Mouse (Mus musculus) MEL (cell line): ENCODE data around the gene Rgcc. TPM values are rescaled to one million over a fixed set of nuclear protein-coding genes. Genes with fewer than 3 reads are reported as not detected.
A peak's percentile ranks its signal among the peaks of the same experiment; 100 is the strongest.

Experiments used
- DNase-seq: peaks from one replicate; pipeline ENCODE4 v3.0.0; 2011; ENCODE audit warnings: low read depth, low spot score
- H3K27ac ChIP-seq: 2 replicates; pipeline ENCODE4 v1.5.1; 2012; ENCODE audit warnings: low read depth, mild to moderate bottlenecking, control low read depth, low read length, moderate library complexity; ENCODE audit not compliant: control insufficient read depth
- H3K27me3 ChIP-seq, 2 experiments: fragments of 150-350 bp in 1 of 2; sonication (generic) in 1 of 2; 2 replicates each; pipeline ENCODE4 v1.6.1; 2012; ENCODE audit warnings: low read length in 2 of 2, mild to moderate bottlenecking in 2 of 2, improper control_type of control experiment in 1 of 2, moderate library complexity in 1 of 2; ENCODE audit not compliant: insufficient read depth in 2 of 2, control insufficient read depth in 1 of 2
- H3K36me3 ChIP-seq, 2 experiments: 2 replicates each; pipeline ENCODE4 v1.6.1; 2012 to 2014; ENCODE audit warnings: low read length in 2 of 2, improper control_type of control experiment in 1 of 2, inconsistent platforms in 1 of 2, mild to moderate bottlenecking in 1 of 2; ENCODE audit not compliant: insufficient read depth in 2 of 2, control insufficient read depth in 1 of 2
- H3K4me1 ChIP-seq, 2 experiments: fragments of 150-350 bp in 1 of 2; sonication (generic) in 1 of 2; 2 replicates each; pipeline ENCODE4 v1.6.1; 2012; ENCODE audit warnings: low read length in 2 of 2, improper control_type of control experiment in 1 of 2, mild to moderate bottlenecking in 1 of 2; ENCODE audit not compliant: insufficient read depth in 2 of 2, control insufficient read depth in 1 of 2
- H3K4me3 ChIP-seq, 2 experiments: fragments of 150-350 bp in 1 of 2; sonication (generic) in 1 of 2; 2 replicates each; pipeline ENCODE4 v1.5.1; 2012; ENCODE audit warnings: low read depth in 2 of 2, low read length in 2 of 2, mild to moderate bottlenecking in 2 of 2, moderate library complexity in 2 of 2, control low read depth in 1 of 2, improper control_type of control experiment in 1 of 2; ENCODE audit not compliant: control insufficient read depth in 1 of 2, insufficient read depth in 1 of 2
- H3K79me2 ChIP-seq: 2 replicates; pipeline ENCODE4 v1.6.1; 2012; ENCODE audit warnings: mild to moderate bottlenecking, low read length, moderate library complexity; ENCODE audit not compliant: control insufficient read depth, poor library complexity, insufficient read depth
- H3K9ac ChIP-seq: 2 replicates; pipeline ENCODE4 v1.6.1; 2012; ENCODE audit warnings: low read depth, mild to moderate bottlenecking, control low read depth, low read length, moderate library complexity; ENCODE audit not compliant: control insufficient read depth, poor library complexity, severe bottlenecking
- H3K9me3 ChIP-seq: fragments of 150-350 bp; sonication (generic); replicated peaks from 2 replicates; pipeline ENCODE4 v1.6.1; 2012; ENCODE audit warnings: mild to moderate bottlenecking, low read length, improper control_type of control experiment, moderate library complexity; ENCODE audit not compliant: insufficient read depth
- BHLHE40 ChIP-seq: IDR thresholded peaks from 2 replicates; pipeline ENCODE4 v1.6.1; 2012; ENCODE audit warnings: low read depth, mild to moderate bottlenecking, inconsistent platforms, low read length, improper control_type of control experiment, borderline replicate concordance
- CHD1 ChIP-seq: IDR thresholded peaks from 2 replicates; pipeline ENCODE4 v1.6.1; 2012; ENCODE audit warnings: low read depth, mild to moderate bottlenecking, inconsistent platforms, low read length, improper control_type of control experiment
- CHD2 ChIP-seq: IDR thresholded peaks from 2 replicates; pipeline ENCODE4 v1.6.1; 2011; ENCODE audit warnings: low read length, improper control_type of control experiment
- CTCF ChIP-seq, 3 experiments: IDR thresholded peaks in 2 of 3; conservative IDR thresholded peaks in 1 of 3; 2 replicates each; pipeline ENCODE4 v1.5.1; 2011 to 2012; ENCODE audit warnings: low read length in 3 of 3, low read depth in 2 of 3, mild to moderate bottlenecking in 2 of 3, improper control_type of control experiment in 1 of 3, inconsistent platforms in 1 of 3, mixed read lengths in 1 of 3, moderate library complexity in 1 of 3; ENCODE audit not compliant: control insufficient read depth in 1 of 3, insufficient read depth in 1 of 3, poor library complexity in 1 of 3, severe bottlenecking in 1 of 3
- E2F4 ChIP-seq: IDR thresholded peaks from 2 replicates; pipeline ENCODE4 v1.6.1; 2011; ENCODE audit warnings: low read depth, low read length, improper control_type of control experiment, borderline replicate concordance
- ELF1 ChIP-seq: IDR thresholded peaks from 2 replicates; pipeline ENCODE4 v1.6.1; 2014; ENCODE audit warnings: low read depth, mild to moderate bottlenecking, inconsistent platforms, low read length, improper control_type of control experiment, moderate library complexity
- EP300 ChIP-seq, 2 experiments: IDR thresholded peaks; 2 replicates each; pipeline ENCODE4 v1.6.1; 2011; ENCODE audit warnings: improper control_type of control experiment in 2 of 2, low read length in 2 of 2, low read depth in 1 of 2, mild to moderate bottlenecking in 1 of 2
- ETS1 ChIP-seq: IDR thresholded peaks from 2 replicates; pipeline ENCODE4 v1.6.1; 2012; ENCODE audit warnings: low read depth, mild to moderate bottlenecking, inconsistent platforms, low read length, improper control_type of control experiment, moderate library complexity
- GABPA ChIP-seq: IDR thresholded peaks from 2 replicates; pipeline ENCODE4 v1.6.1; 2012; ENCODE audit warnings: low read depth, mild to moderate bottlenecking, inconsistent platforms, low read length, improper control_type of control experiment, moderate library complexity
- GATA1 ChIP-seq: IDR thresholded peaks from 2 replicates; pipeline ENCODE4 v1.6.1; 2011; ENCODE audit warnings: low read depth, low read length, improper control_type of control experiment
- HCFC1 ChIP-seq: IDR thresholded peaks from 2 replicates; pipeline ENCODE4 v1.6.1; 2012; ENCODE audit warnings: low read depth, mild to moderate bottlenecking, inconsistent platforms, low read length, improper control_type of control experiment, moderate library complexity
- JUND ChIP-seq: IDR thresholded peaks from 2 replicates; pipeline ENCODE4 v1.6.1; 2011; ENCODE audit warnings: low read depth, mild to moderate bottlenecking, improper control_type of control experiment, low read length
- KAT2A ChIP-seq: conservative IDR thresholded peaks from 2 replicates; pipeline ENCODE4 v1.6.1; 2012; ENCODE audit warnings: low read depth, low read length, improper control_type of control experiment, inconsistent platforms
- MAFK ChIP-seq: IDR thresholded peaks from 2 replicates; pipeline ENCODE4 v1.6.1; 2011; ENCODE audit warnings: low read depth, mild to moderate bottlenecking, low read length, improper control_type of control experiment, borderline replicate concordance
- MAX ChIP-seq: IDR thresholded peaks from 2 replicates; pipeline ENCODE4 v1.6.1; 2011; ENCODE audit warnings: low read length, improper control_type of control experiment
- MAZ ChIP-seq: IDR thresholded peaks from 2 replicates; pipeline ENCODE4 v1.6.1; 2012; ENCODE audit warnings: low read depth, mild to moderate bottlenecking, inconsistent platforms, low read length, improper control_type of control experiment
- MEF2A ChIP-seq: IDR thresholded peaks from 2 replicates; pipeline ENCODE4 v1.6.1; 2014; ENCODE audit warnings: low read depth, mild to moderate bottlenecking, inconsistent platforms, low read length, improper control_type of control experiment; ENCODE audit not compliant: poor library complexity, insufficient replicate concordance, severe bottlenecking; ENCODE audit errors: extremely low read depth
- MXI1 ChIP-seq: IDR thresholded peaks from 2 replicates; pipeline ENCODE4 v1.6.1; 2011; ENCODE audit warnings: mild to moderate bottlenecking, low read depth, low read length, improper control_type of control experiment
- MYB ChIP-seq: IDR thresholded peaks from 2 replicates; pipeline ENCODE4 v1.6.1; 2011; ENCODE audit warnings: mild to moderate bottlenecking, low read depth, low read length, improper control_type of control experiment
- MYC ChIP-seq: IDR thresholded peaks from 2 replicates; pipeline ENCODE4 v1.6.1; 2011; ENCODE audit warnings: low read depth, mild to moderate bottlenecking, low read length, improper control_type of control experiment, moderate library complexity
- POLR2A ChIP-seq, 2 experiments: IDR thresholded peaks; 2 replicates each; pipeline ENCODE4 v1.6.1; 2011 to 2012; ENCODE audit warnings: low read length in 2 of 2, mild to moderate bottlenecking in 2 of 2, control low read depth in 1 of 2, improper control_type of control experiment in 1 of 2, low read depth in 1 of 2, moderate library complexity in 1 of 2; ENCODE audit not compliant: control insufficient read depth in 1 of 2, insufficient read depth in 1 of 2, poor library complexity in 1 of 2
- POLR2AphosphoS2 ChIP-seq: IDR thresholded peaks from 2 replicates; pipeline ENCODE4 v1.6.1; 2011; ENCODE audit warnings: low read length, improper control_type of control experiment
- POLR2AphosphoS5 ChIP-seq: IDR thresholded peaks from 2 replicates; pipeline ENCODE4 v1.6.1; 2012; ENCODE audit warnings: low read depth, borderline replicate concordance, mild to moderate bottlenecking, inconsistent platforms, low read length, moderate library complexity, mixed read lengths
- RAD21 ChIP-seq: IDR thresholded peaks from 2 replicates; pipeline ENCODE4 v1.6.1; 2011; ENCODE audit warnings: mild to moderate bottlenecking, low read depth, low read length, improper control_type of control experiment
- RCOR1 ChIP-seq: IDR thresholded peaks from 2 replicates; pipeline ENCODE4 v1.6.1; 2012; ENCODE audit warnings: low read depth, mild to moderate bottlenecking, inconsistent platforms, low read length, improper control_type of control experiment
- SIN3A ChIP-seq: IDR thresholded peaks from 2 replicates; pipeline ENCODE4 v1.6.1; 2012; ENCODE audit warnings: low read length, improper control_type of control experiment, inconsistent platforms
- SMC3 ChIP-seq: IDR thresholded peaks from 2 replicates; pipeline ENCODE4 v1.6.1; 2011; ENCODE audit warnings: low read depth, low read length, improper control_type of control experiment
- TAL1 ChIP-seq: IDR thresholded peaks from 2 replicates; pipeline ENCODE4 v1.6.1; 2012; ENCODE audit warnings: mild to moderate bottlenecking, inconsistent platforms, low read length, moderate library complexity, mixed read lengths
- TBP ChIP-seq: IDR thresholded peaks from 2 replicates; pipeline ENCODE4 v1.8.0; 2011; ENCODE audit warnings: low read depth, low read length, improper control_type of control experiment
- TCF12 ChIP-seq: IDR thresholded peaks from 2 replicates; pipeline ENCODE4 v1.6.1; 2014; ENCODE audit warnings: low read depth, mild to moderate bottlenecking, inconsistent platforms, low read length, improper control_type of control experiment, moderate library complexity
- USF1 ChIP-seq: IDR thresholded peaks from 2 replicates; pipeline ENCODE4 v1.6.1; 2014; ENCODE audit warnings: low read depth, mild to moderate bottlenecking, inconsistent platforms, low read length, improper control_type of control experiment, moderate library complexity
- USF2 ChIP-seq, 2 experiments: IDR thresholded peaks; 2 replicates each; pipeline ENCODE4 v1.6.1; 2011 to 2012; ENCODE audit warnings: improper control_type of control experiment in 2 of 2, low read length in 2 of 2, borderline replicate concordance in 1 of 2, inconsistent platforms in 1 of 2, low read depth in 1 of 2, mild to moderate bottlenecking in 1 of 2; ENCODE audit not compliant: insufficient read depth in 1 of 2
- ZC3H11A ChIP-seq: IDR thresholded peaks from 2 replicates; pipeline ENCODE4 v1.6.1; 2012; ENCODE audit warnings: low read depth, mild to moderate bottlenecking, inconsistent platforms, low read length, improper control_type of control experiment
- ZKSCAN1 ChIP-seq: IDR thresholded peaks from 2 replicates; pipeline ENCODE4 v1.6.1; 2012; ENCODE audit warnings: low read depth, mild to moderate bottlenecking, inconsistent platforms, low read length, improper control_type of control experiment, moderate library complexity
- ZMIZ1 ChIP-seq: IDR thresholded peaks from 2 replicates; pipeline ENCODE4 v1.6.1; 2012; ENCODE audit warnings: low read depth, mild to moderate bottlenecking, inconsistent platforms, low read length, improper control_type of control experiment, moderate library complexity
- ZNF384 ChIP-seq: IDR thresholded peaks from 2 replicates; pipeline ENCODE4 v1.6.1; 2012; ENCODE audit warnings: low read depth, mild to moderate bottlenecking, inconsistent platforms, low read length, improper control_type of control experiment
- polyA plus RNA-seq, 2 experiments: library from polyadenylated mRNA; stranded (reverse) in 1 of 2; unstranded in 1 of 2; fragments of >175 nt in 1 of 2; fragments of >200 nt in 1 of 2; gene quantifications; 2 replicates each; pipeline versions ENCODE4 v1.2.1 to v1.2.4; 2012; ENCODE audit warnings: low replicate concordance in 2 of 2, low read depth in 1 of 2; ENCODE audit not compliant: insufficient read length in 2 of 2, insufficient read depth in 1 of 2, missing spikeins in 1 of 2
- total RNA-seq: library from RNA; depleted of rRNA; stranded (reverse); fragments of 300-350 nt; gene quantifications from 2 replicates; pipeline ENCODE4 v1.2.3, GENCODE M21; 2012

Gene Rgcc
- total and polyA plus RNA-seq, 3 experiments, result 1.2 to 1.8 TPM; not detected in 1

GRCm38 (mm10) chr14:79313439-79314175 lies 12.2 kb upstream of the Rgcc start:
- peak overlapping the region; percentile 31 for H3K27ac ChIP-seq
- DNase-seq, result peak; percentile 76

GRCm38 (mm10) chr14:79312719-79313118 lies 11.3 kb upstream of the Rgcc start:
- no peaks in the 10 kb centered on the region for H3K79me2 ChIP-seq
- no peak for DNase-seq
- peaks cover 0 to 20% of the 10 kb centered on the region in 2 experiments; a peak in 3 of 4 replicates for H3K4me1 ChIP-seq
- H3K36me3 ChIP-seq, result peaks cover 0 to 10% of the 10 kb centered on the region in 2 experiments; a peak in 2 of 4 replicates
- no peak for TF ChIP-seq RCOR1
- no peak for TF ChIP-seq CTCF (IDR thresholded peaks at IDR 0.05 in 2 of 3, conservative IDR thresholded peaks at IDR 0.05 in 1 of 3; ENCODE audit: control insufficient read depth in 1 of 3, insufficient read depth in 1 of 3, low read depth in 2 of 3, low read length in 3 of 3, poor library complexity in 1 of 3, severe bottlenecking in 1 of 3)
- TF ChIP-seq MYB, result no peak
- no peaks in the 10 kb centered on the region for H3K9me3 ChIP-seq
- H3K27me3 ChIP-seq, result no peaks in the 10 kb centered on the region
- H3K9ac ChIP-seq, result no peak overlapping the region
- H3K27ac ChIP-seq, result no peak overlapping the region
- H3K4me3 ChIP-seq, result no peak overlapping the region

More at GRCm38 (mm10) chr14:79313439-79314175, 12.2 kb upstream of the Rgcc start:
- peaks cover 0 to 16% of the 10 kb centered on the region in 2 experiments; a peak in 3 of 4 replicates for H3K4me1 ChIP-seq
- no peaks in the 10 kb centered on the region for H3K79me2 ChIP-seq
- H3K4me3 ChIP-seq, result peak overlapping the region in 1 of 2 experiments; percentile 1; a peak in 2 of 4 replicates
- no peaks in the 10 kb centered on the region for H3K9me3 ChIP-seq
- TF ChIP-seq EP300 (IDR thresholded peaks at IDR 0.05; ENCODE audit: low read depth in 1 of 2, low read length in 2 of 2), result peak; percentile 79 to 82
- TF ChIP-seq MEF2A, result no peak
- TF ChIP-seq POLR2A (IDR thresholded peaks at IDR 0.05; ENCODE audit: control insufficient read depth in 1 of 2, insufficient read depth in 1 of 2, low read depth in 1 of 2, low read length in 2 of 2, poor library complexity in 1 of 2), result no peak
- no peak for TF ChIP-seq MAX
- TF ChIP-seq KAT2A, result no peak
- TF ChIP-seq SMC3, result no peak
- TF ChIP-seq POLR2AphosphoS5, result no peak
- peak; percentile 67 for TF ChIP-seq ZNF384
- TF ChIP-seq MYB, result no peak
- TF ChIP-seq CHD1, result no peak
- no peak for TF ChIP-seq JUND
- TF ChIP-seq BHLHE40, result no peak
- TF ChIP-seq RAD21, result no peak
- peak; percentile 67; the same call in 1 of the 2 replicates for TF ChIP-seq SIN3A
- 0 out of 2 replicates have a peak, but pooled peaks have one; percentile 18 for TF ChIP-seq RCOR1
- no peak for TF ChIP-seq MXI1
- TF ChIP-seq CHD2, result no peak
- TF ChIP-seq GABPA, result no peak
- peak; percentile 96 for TF ChIP-seq ETS1
- TF ChIP-seq GATA1, result peak; percentile 88
- no peak for TF ChIP-seq E2F4
- no peak for TF ChIP-seq TBP
- no peak for TF ChIP-seq USF2 (IDR thresholded peaks at IDR 0.05; ENCODE audit: borderline replicate concordance in 1 of 2, insufficient read depth in 1 of 2, low read depth in 1 of 2, low read length in 2 of 2)
- no peak for TF ChIP-seq ZMIZ1
- TF ChIP-seq MAFK, result no peak
- TF ChIP-seq POLR2AphosphoS2, result no peak
- TF ChIP-seq MAZ, result no peak
- TF ChIP-seq CTCF (IDR thresholded peaks at IDR 0.05 in 2 of 3, conservative IDR thresholded peaks at IDR 0.05 in 1 of 3; ENCODE audit: control insufficient read depth in 1 of 3, insufficient read depth in 1 of 3, low read depth in 2 of 3, low read length in 3 of 3, poor library complexity in 1 of 3, severe bottlenecking in 1 of 3), result no peak
- TF ChIP-seq MYC, result no peak
- TF ChIP-seq USF1, result no peak
- TF ChIP-seq TCF12, result peak; percentile 87
- TF ChIP-seq ELF1, result no peak
- no peak for TF ChIP-seq ZKSCAN1
- no peak for TF ChIP-seq ZC3H11A
- peak; percentile 57 for TF ChIP-seq TAL1
- no peak for TF ChIP-seq HCFC1
- peaks cover 0 to 10% of the 10 kb centered on the region in 2 experiments; a peak in 2 of 4 replicates for H3K36me3 ChIP-seq
- no peak overlapping the region for H3K9ac ChIP-seq
- H3K27me3 ChIP-seq, result no peaks in the 10 kb centered on the region
